Comparison of ENCODE assay signal across 8 mouse cellular contexts in the genomic region with DNA sequence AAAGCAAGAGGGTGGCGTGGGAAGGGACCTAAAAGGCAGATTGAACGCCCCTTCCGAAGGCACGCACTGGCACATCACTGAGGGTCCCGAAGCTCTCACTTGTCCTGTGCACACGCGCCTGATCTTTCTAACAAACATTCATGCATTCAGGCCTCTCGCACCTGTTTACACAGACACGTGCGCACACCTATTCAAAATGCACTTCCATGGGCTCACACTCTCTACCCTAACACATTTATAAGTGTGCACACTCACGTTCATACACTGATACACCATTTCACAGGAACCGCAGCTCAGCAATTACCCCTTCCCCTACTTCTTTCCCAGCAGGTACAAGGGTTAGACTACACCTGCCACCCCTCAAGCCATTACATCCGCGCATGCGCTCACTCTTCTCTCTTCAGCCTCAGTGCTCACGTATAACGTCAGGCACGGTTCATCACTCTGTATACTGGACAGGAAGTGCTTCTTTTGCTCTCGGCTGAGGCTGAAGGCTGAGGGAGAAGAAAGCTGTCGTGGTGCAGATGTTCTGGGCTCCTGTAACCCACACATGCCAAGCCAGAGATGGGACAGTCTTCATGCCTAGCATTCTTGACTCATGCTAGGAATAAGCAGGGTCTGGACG. TPM values are rescaled to one million over a fixed set of nuclear protein-coding genes. Genes with fewer than 3 reads are reported as not detected.
DNase-seq lines count a peak whose midpoint lies in the region; ATAC-seq and TF ChIP-seq lines count a peak whose summit lies in the region.

No protein-coding gene starts in this region.

- H3K36me3 ChIP-seq in embryonic facial prominence, embryonic 14.5 days (ENCODE audit: control insufficient read depth, insufficient read depth, low read length): no peaks in the 10 kb centered on the region
- H3K36me3 ChIP-seq in intestine, embryonic 15.5 days: no peaks in the 10 kb centered on the region
- no peaks in the 10 kb centered on the region for H3K36me3 ChIP-seq in stomach, embryonic 15.5 days

- peak overlapping the region; percentile 91 for H3K9ac ChIP-seq in embryonic facial prominence, embryonic 14.5 days (ENCODE audit: low read depth, low read length)
- H3K9ac ChIP-seq in intestine, embryonic 15.5 days: peak overlapping the region; percentile 94; the same call in 1 of the 2 replicates
- peak overlapping the region; percentile 94; the same call in 1 of the 2 replicates for H3K9ac ChIP-seq in stomach, embryonic 15.5 days

- H3K27me3 ChIP-seq in embryonic facial prominence, embryonic 14.5 days (replicated peaks; ENCODE audit: control insufficient read depth, insufficient read depth, low read length): no peaks in the 10 kb centered on the region
- no peaks in the 10 kb centered on the region for H3K27me3 ChIP-seq in intestine, embryonic 15.5 days (replicated peaks)
- H3K27me3 ChIP-seq in stomach, embryonic 15.5 days (replicated peaks): no peaks in the 10 kb centered on the region

- DNase-seq in 3T3-L1 (ENCODE audit: low read depth, low spot score): peak; percentile 54
- DNase-seq in CD4-positive helper T cell, adult 2 months (ENCODE audit: low read depth, low spot score): peak; percentile 46
- DNase-seq in embryonic facial prominence, embryonic 14.5 days (ENCODE audit: low spot score): peak; percentile 42
- DNase-seq in lung, adult 2 months: no peak
- DNase-seq in layer of hippocampus, postnatal 25 days (ENCODE audit: extremely low spot score in 1 of 2, low spot score in 1 of 2): no peak
- no peak for DNase-seq in thymus, postnatal 0 days (ENCODE audit: low spot score)

- 6% methylated on average over 21 of the region's 21 CpGs for WGBS in embryonic facial prominence, embryonic 14.5 days
- 4% methylated on average over 21 of the region's 21 CpGs for WGBS in intestine, embryonic 15.5 days
- WGBS in lung, adult 2 months: 11% methylated on average over 21 of the region's 21 CpGs
- WGBS in stomach, embryonic 15.5 days: 6% methylated on average over 21 of the region's 21 CpGs

- ATAC-seq in embryonic facial prominence, embryonic 14.5 days (ENCODE audit: low read depth): no peak
- peak; percentile 21 for ATAC-seq in intestine, embryonic 15.5 days
- ATAC-seq in stomach, embryonic 15.5 days (ENCODE audit: insufficient read depth, low FRiP score, low read depth): no peak

- no peaks in the 10 kb centered on the region for H3K9me3 ChIP-seq in embryonic facial prominence, embryonic 14.5 days (ENCODE audit: control insufficient read depth, low read length)
- H3K9me3 ChIP-seq in intestine, embryonic 15.5 days: no peaks in the 10 kb centered on the region
- H3K9me3 ChIP-seq in stomach, embryonic 15.5 days: no peaks in the 10 kb centered on the region

- no peak for TF ChIP-seq POLR2A in lung, adult 2 months (IDR thresholded peaks at IDR 0.05; ENCODE audit: borderline replicate concordance, extremely low read depth, low read depth, low read length)

- H3K4me1 ChIP-seq in embryonic facial prominence, embryonic 14.5 days (ENCODE audit: control insufficient read depth, insufficient read depth, low read length): peaks cover 52% of the 10 kb centered on the region
- H3K4me1 ChIP-seq in intestine, embryonic 15.5 days (replicated peaks): peaks cover 71% of the 10 kb centered on the region
- peaks cover 42% of the 10 kb centered on the region for H3K4me1 ChIP-seq in lung, adult 2 months (ENCODE audit: control insufficient read depth, insufficient read depth, low read length)
- peaks cover 74% of the 10 kb centered on the region for H3K4me1 ChIP-seq in stomach, embryonic 15.5 days

- H3K4me2 ChIP-seq in embryonic facial prominence, embryonic 14.5 days (ENCODE audit: low read depth, low read length): peak overlapping the region; percentile 84
- peak overlapping the region; percentile 82 for H3K4me2 ChIP-seq in intestine, embryonic 15.5 days (replicated peaks)
- peak overlapping the region; percentile 78 for H3K4me2 ChIP-seq in stomach, embryonic 15.5 days

- TF ChIP-seq CTCF in lung, adult 2 months (IDR thresholded peaks at IDR 0.05; ENCODE audit: insufficient read depth, low read length): no peak

- H3K4me3 ChIP-seq in embryonic facial prominence, embryonic 14.5 days (ENCODE audit: low read depth, low read length): peak overlapping the region; percentile 91
- peak overlapping the region; percentile 91 for H3K4me3 ChIP-seq in intestine, embryonic 15.5 days (replicated peaks)
- H3K4me3 ChIP-seq in lung, adult 2 months (replicated peaks; ENCODE audit: extremely low read depth, low read depth, low read length): peak overlapping the region; percentile 30
- H3K4me3 ChIP-seq in stomach, embryonic 15.5 days (replicated peaks): peak overlapping the region; percentile 90

- H3K27ac ChIP-seq in embryonic facial prominence, embryonic 14.5 days (replicated peaks; ENCODE audit: low read depth, low read length): peak overlapping the region; percentile 92; the same call in 1 of the 2 replicates
- peak overlapping the region; percentile 98 for H3K27ac ChIP-seq in intestine, embryonic 15.5 days
- H3K27ac ChIP-seq in stomach, embryonic 15.5 days: peak overlapping the region; percentile 97

RNA-seq across cellular contexts. Expression of a gene that starts 0.6 kb away (rescaled TPM):
- polyA plus RNA-seq in embryonic facial prominence, embryonic 14.5 days (2014; fragmentation: Nextera tagmentation; extraction: Ambion mirVana): 58.4 and 60.1 TPM in 2 replicates
- polyA plus RNA-seq in intestine, embryonic 15.5 days (2015; fragmentation: Nextera tagmentation; extraction: Ambion mirVana): 52.8 and 53.5 TPM in 2 replicates
- polyA plus RNA-seq in lung, adult 2 months (2012; rRNA removed): 183 and 195 TPM in 2 replicates
- 57.6 and 63.1 TPM in 2 replicates for polyA plus RNA-seq in stomach, embryonic 15.5 days (2015; fragmentation: Nextera tagmentation; extraction: Ambion mirVana)
- total RNA-seq in layer of hippocampus, postnatal 25 days (2021): 10 to 100 TPM; 14.0 to 18.3 TPM
- 10.6 and 11.2 TPM in 2 replicates for polyA plus RNA-seq in thymus, postnatal 0 days (2015; fragmentation: Nextera tagmentation; extraction: Ambion mirVana)

RNA-seq across cellular contexts. Expression of a gene that starts 3.6 kb away (rescaled TPM):
- 29.7 and 34.1 TPM in 2 replicates for polyA plus RNA-seq in embryonic facial prominence, embryonic 14.5 days (2014; fragmentation: Nextera tagmentation; extraction: Ambion mirVana)
- polyA plus RNA-seq in intestine, embryonic 15.5 days (2015; fragmentation: Nextera tagmentation; extraction: Ambion mirVana): 30.8 and 36.6 TPM in 2 replicates
- 9.8 and 12.4 TPM in 2 replicates for polyA plus RNA-seq in lung, adult 2 months (2012; rRNA removed)
- polyA plus RNA-seq in stomach, embryonic 15.5 days (2015; fragmentation: Nextera tagmentation; extraction: Ambion mirVana): 32.7 and 35.8 TPM in 2 replicates
- 10 to 100 TPM; 18.1 to 19.9 TPM for total RNA-seq in layer of hippocampus, postnatal 25 days (2021)
- 30.0 and 36.0 TPM in 2 replicates for polyA plus RNA-seq in thymus, postnatal 0 days (2015; fragmentation: Nextera tagmentation; extraction: Ambion mirVana)

RNA-seq across cellular contexts. Expression of a gene that starts 17.5 kb away (rescaled TPM):
- polyA plus RNA-seq in embryonic facial prominence, embryonic 14.5 days (2014; fragmentation: Nextera tagmentation; extraction: Ambion mirVana): 43.2 and 46.4 TPM in 2 replicates
- 45.1 and 49.1 TPM in 2 replicates for polyA plus RNA-seq in intestine, embryonic 15.5 days (2015; fragmentation: Nextera tagmentation; extraction: Ambion mirVana)
- 12.5 and 16.5 TPM in 2 replicates for polyA plus RNA-seq in lung, adult 2 months (2012; rRNA removed)
- polyA plus RNA-seq in stomach, embryonic 15.5 days (2015; fragmentation: Nextera tagmentation; extraction: Ambion mirVana): 52.6 and 57.5 TPM in 2 replicates
- total RNA-seq in layer of hippocampus, postnatal 25 days (2021): 10 to 100 TPM; 21.2 to 26.9 TPM
- 103 TPM in 2 replicates for polyA plus RNA-seq in thymus, postnatal 0 days (2015; fragmentation: Nextera tagmentation; extraction: Ambion mirVana)

RNA-seq across cellular contexts. Expression of a gene that starts 22.6 kb away (rescaled TPM):
- polyA plus RNA-seq in embryonic facial prominence, embryonic 14.5 days (2014; fragmentation: Nextera tagmentation; extraction: Ambion mirVana): 0.14 and 0.22 TPM in 2 replicates
- 0.09 and 0.11 TPM in 2 replicates for polyA plus RNA-seq in intestine, embryonic 15.5 days (2015; fragmentation: Nextera tagmentation; extraction: Ambion mirVana)
- polyA plus RNA-seq in lung, adult 2 months (2012; rRNA removed): 1.4 and 2.3 TPM in 2 replicates
- 0.06 and 0.09 TPM in 2 replicates for polyA plus RNA-seq in stomach, embryonic 15.5 days (2015; fragmentation: Nextera tagmentation; extraction: Ambion mirVana)
- not detected for total RNA-seq in layer of hippocampus, postnatal 25 days (2021)
- 5.3 and 5.7 TPM in 2 replicates for polyA plus RNA-seq in thymus, postnatal 0 days (2015; fragmentation: Nextera tagmentation; extraction: Ambion mirVana)

RNA-seq across cellular contexts. Expression of a gene that starts 44.8 kb away (rescaled TPM):
- 22.3 and 27.0 TPM in 2 replicates for polyA plus RNA-seq in embryonic facial prominence, embryonic 14.5 days (2014; fragmentation: Nextera tagmentation; extraction: Ambion mirVana)
- 29.4 and 33.6 TPM in 2 replicates for polyA plus RNA-seq in intestine, embryonic 15.5 days (2015; fragmentation: Nextera tagmentation; extraction: Ambion mirVana)
- 77.9 and 85.7 TPM in 2 replicates for polyA plus RNA-seq in lung, adult 2 months (2012; rRNA removed)
- 35.6 and 39.0 TPM in 2 replicates for polyA plus RNA-seq in stomach, embryonic 15.5 days (2015; fragmentation: Nextera tagmentation; extraction: Ambion mirVana)
- total RNA-seq in layer of hippocampus, postnatal 25 days (2021): 10 to 100 TPM; 49.1 to 67.0 TPM
- polyA plus RNA-seq in thymus, postnatal 0 days (2015; fragmentation: Nextera tagmentation; extraction: Ambion mirVana): 38.5 and 39.4 TPM in 2 replicates

Comparison
In these comparisons a context has a peak if more than half of its experiments do, and no peak if none do; other contexts are left out.
1. DNase-seq: peak in 3T3-L1 (single experiment), CD4-positive helper T cell, adult 2 months (single experiment) and embryonic facial prominence, embryonic 14.5 days (single experiment); none in lung, adult 2 months (single experiment), layer of hippocampus, postnatal 25 days (0 of 2) and thymus, postnatal 0 days (single experiment).
2. H3K4me3 ChIP-seq: peak in every context shown above with its lines; median percentile 91 in embryonic facial prominence, embryonic 14.5 days; 91 in intestine, embryonic 15.5 days; 90 in stomach, embryonic 15.5 days; 30 in lung, adult 2 months.
3. Peak in every context shown above with its lines, with median percentiles within 50 percentile points of each other: H3K27ac ChIP-seq, H3K4me2 ChIP-seq and H3K9ac ChIP-seq.